Mouse (Mus musculus) lung, adult 10 weeks (tissue): ENCODE measurements around the gene H2afy. TPM values are rescaled to one million over a fixed set of nuclear protein-coding genes. Genes with fewer than 3 reads are reported as not detected.

Source experiments
- polyA plus RNA-seq: library from polyadenylated mRNA; stranded (reverse); fragments of 350-450 nt; fragmentation: Illumina TruSeq; extraction: RNeasy Lipid Tissue Mini Kit (QIAGEN cat#74804); gene quantifications from one replicate; pipeline ENCODE4 v1.2.3, GENCODE M21; 2014; ENCODE audit warnings: low read depth, low replicate concordance; ENCODE audit not compliant: insufficient read depth

Gene H2afy
- 76.2 TPM for polyA plus RNA-seq

GRCm38 (mm10) chr13:56136200-56136599 lies at the start of gene H2afy:
Gene H2afy, minus strand, starts transcription at chr13:56136361.

DNA sequence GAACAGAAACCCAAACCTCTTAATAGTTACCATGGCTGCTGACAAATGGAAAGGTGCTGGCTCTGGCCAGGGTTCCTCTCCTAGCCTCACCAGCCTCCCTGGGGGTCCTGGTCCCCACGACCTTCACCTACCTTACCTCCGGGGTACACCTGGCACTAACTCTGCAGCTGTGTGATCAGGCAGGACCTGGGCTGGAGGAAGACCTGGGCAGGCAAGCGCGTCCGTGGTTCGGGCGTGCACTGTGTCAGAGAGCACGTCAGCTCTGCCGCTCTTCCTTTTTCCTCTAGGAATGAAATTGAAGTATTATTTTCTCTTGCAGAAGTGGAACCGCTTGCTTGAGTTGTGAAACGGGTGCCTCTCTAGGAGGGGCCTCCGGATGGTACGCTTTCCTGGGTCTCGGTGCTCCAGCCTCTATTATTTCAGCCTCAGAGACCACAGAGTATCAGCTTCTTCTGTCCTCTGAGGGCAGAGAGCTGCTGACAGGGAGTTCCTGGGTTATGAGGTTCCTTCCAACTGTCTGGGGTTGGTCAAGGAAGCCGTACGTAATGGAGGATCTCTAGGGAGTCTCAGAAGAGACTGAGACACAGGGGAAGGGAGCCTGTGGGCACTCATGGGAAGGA lies 42.4 kb upstream of the H2afy start, which contains the start of gene Tifab:
Gene Tifab (minus strand): TSS at position 470 of the 620 bp plus-strand sequence.

Other genes with a start within 250 kb of the H2afy start
- 6.1 TPM for gene Tifab, start 42.5 kb upstream of the H2afy start, polyA plus RNA-seq
- not detected for gene Neurog1, start 115.8 kb upstream of the H2afy start, polyA plus RNA-seq
- 130 TPM for gene Cxcl14, start 160.2 kb upstream of the H2afy start, polyA plus RNA-seq